Mouse (Mus musculus) mouse trophoblast stem cell (cell line): ENCODE results near the gene Gm21983.

Experiments used
- in situ Hi-C, 2 experiments: fragments of 300-500 bp; cut with MseI, MboI; formaldehyde crosslinking; loops; 2 replicates in 1 of 2; 3 replicates in 1 of 2; pipeline ENCODE4 v1.15.1; 2025

Gm21983 gene

GRCm38 (mm10) chr7:27180837-27181695 is at the start of gene Gm21983, which contains the start of gene Mia:
Gene Gm21983, minus strand, starts transcription at chr7:27181086.
Gene Mia, minus strand, starts transcription at chr7:27181157.
- in situ Hi-C loops: no loop called here

GRCm38 (mm10) chr7:27228865-27229264 is 48.0 kb upstream of the Gm21983 start:
- in situ Hi-C loops: no loop called here

GRCm38 (mm10) chr7:27228281-27228821 is 47.5 kb upstream of the Gm21983 start, which contains the start of gene Itpkc:
Gene Itpkc, minus strand, starts transcription at chr7:27228661.
- in situ Hi-C loops: no loop called here

GRCm38 (mm10) chr7:27227676-27228075 is 46.8 kb upstream of the Gm21983 start:
- in situ Hi-C loops: no loop called here

- in situ Hi-C loops: no loop called here
Observed at GRCm38 (mm10) chr7:27227276-27227675, 46.4 kb upstream of the Gm21983 start.

GRCm38 (mm10) chr7:27224877-27225575 is 44.1 kb upstream of the Gm21983 start:
- in situ Hi-C loops: no loop called here

- in situ Hi-C loops: no loop called here
Observed at GRCm38 (mm10) chr7:27222538-27222937, 41.7 kb upstream of the Gm21983 start.

- in situ Hi-C loops: no loop called here
Observed at GRCm38 (mm10) chr7:27221939-27222338, 41.1 kb upstream of the Gm21983 start.

- in situ Hi-C loops: no loop called here
Observed at GRCm38 (mm10) chr7:27219937-27220336, 39.1 kb upstream of the Gm21983 start.

- in situ Hi-C loops: no loop called here
Observed at GRCm38 (mm10) chr7:27218586-27218985, 37.7 kb upstream of the Gm21983 start.

GRCm38 (mm10) chr7:27212626-27213025 is 31.7 kb upstream of the Gm21983 start:
- in situ Hi-C loops: no loop called here

GRCm38 (mm10) chr7:27203730-27204449 is 23.0 kb upstream of the Gm21983 start:
- in situ Hi-C loops: no loop called here

- in situ Hi-C loops: no loop called here
Observed at GRCm38 (mm10) chr7:27198779-27199178, 17.9 kb upstream of the Gm21983 start.

- in situ Hi-C loops: no loop called here
Observed at GRCm38 (mm10) chr7:27198355-27198754, 17.5 kb upstream of the Gm21983 start.

- in situ Hi-C loops: no loop called here
Observed at GRCm38 (mm10) chr7:27197634-27198033, 16.7 kb upstream of the Gm21983 start.

GRCm38 (mm10) chr7:27197136-27197535 is 16.2 kb upstream of the Gm21983 start:
- in situ Hi-C loops: no loop called here

- in situ Hi-C loops: no loop called here
Observed at GRCm38 (mm10) chr7:27195681-27196611, 15.1 kb upstream of the Gm21983 start, which contains the start of the genes BC024978 and Snrpa. Gene BC024978, plus strand, starts transcription at chr7:27195781. Gene Snrpa, minus strand, starts transcription at chr7:27196271.

GRCm38 (mm10) chr7:27193731-27194130 is 12.8 kb upstream of the Gm21983 start:
- in situ Hi-C loops: no loop called here

- in situ Hi-C loops: no loop called here
Observed at GRCm38 (mm10) chr7:27192434-27192833, 11.5 kb upstream of the Gm21983 start.

GRCm38 (mm10) chr7:27189271-27189931 is 8.5 kb upstream of the Gm21983 start:
- in situ Hi-C loops: no loop called here
